Mouse (Mus musculus) natural killer cell, adult 2 months (primary cell): ENCODE data around the gene Spata45.

Experiments used
- DNase-seq, 2 experiments: peaks; one replicate each; pipeline ENCODE4 v3.0.0; 2022; ENCODE audit warnings: low spot score in 2 of 2

Spata45 gene

DNA sequence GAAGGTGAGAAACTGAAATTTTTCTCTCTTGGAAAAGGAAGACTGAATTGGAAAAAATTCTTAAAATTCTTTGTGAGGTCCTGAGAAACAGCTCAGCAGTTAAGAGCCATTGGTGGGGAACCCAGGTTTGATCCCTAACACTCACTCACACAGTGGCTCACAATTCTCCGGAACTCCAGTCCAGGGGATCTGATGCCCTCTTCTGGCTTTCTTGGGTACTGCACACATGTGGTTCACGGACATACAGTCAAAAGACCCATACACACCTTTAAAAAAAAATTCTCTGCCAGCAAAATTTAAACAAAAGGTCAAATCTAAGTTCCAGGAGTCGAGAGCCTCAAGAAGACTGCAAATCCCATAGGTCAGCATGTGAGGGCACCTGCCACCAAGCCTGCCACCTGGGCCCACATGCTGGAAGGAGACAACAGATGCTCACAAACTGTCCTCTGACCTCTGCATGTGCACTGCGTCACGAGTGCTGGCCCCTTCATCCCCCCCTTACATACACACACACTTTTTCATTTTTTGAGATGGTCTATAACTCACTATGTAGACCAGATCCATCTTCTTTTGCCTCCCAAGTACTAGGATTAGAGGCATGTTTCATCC is 48.6 kb downstream of the Spata45 start:
- DNase-seq, result peak in 1 of 2 experiments; percentile 44

- DNase-seq, result peak in 1 of 2 experiments; percentile 29
Observed at GRCm38 (mm10) chr1:191085597-191085996, 49.2 kb downstream of the Spata45 start.

DNA sequence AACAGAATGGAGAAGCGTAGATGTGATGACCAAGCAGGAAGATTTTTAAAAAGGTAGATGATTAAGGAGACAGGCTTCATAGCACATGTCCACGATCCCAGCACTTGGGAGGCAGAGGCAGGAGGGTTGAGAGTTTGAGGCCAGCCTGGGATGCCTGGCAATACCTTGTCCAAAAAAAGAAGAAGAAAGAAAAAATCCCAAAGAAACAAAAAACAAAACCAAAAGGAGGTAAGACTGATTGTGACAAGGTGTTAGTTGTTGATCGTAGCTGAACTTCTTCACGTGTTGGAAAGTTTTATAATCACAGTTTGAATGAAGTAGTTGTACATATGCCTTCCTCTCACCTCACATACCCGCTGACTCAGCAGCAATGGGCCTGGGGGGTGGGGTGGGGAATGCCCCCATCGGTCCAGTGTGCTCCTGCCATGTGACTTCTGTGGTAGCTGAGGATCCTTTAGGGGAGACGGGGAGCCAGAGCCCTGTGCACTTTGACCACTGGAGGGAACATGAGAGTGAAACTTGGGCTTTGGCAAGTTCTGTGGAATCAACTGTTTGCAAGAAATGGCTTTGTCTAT is 50.0 kb downstream of the Spata45 start:
- DNase-seq, result no peak

DNA sequence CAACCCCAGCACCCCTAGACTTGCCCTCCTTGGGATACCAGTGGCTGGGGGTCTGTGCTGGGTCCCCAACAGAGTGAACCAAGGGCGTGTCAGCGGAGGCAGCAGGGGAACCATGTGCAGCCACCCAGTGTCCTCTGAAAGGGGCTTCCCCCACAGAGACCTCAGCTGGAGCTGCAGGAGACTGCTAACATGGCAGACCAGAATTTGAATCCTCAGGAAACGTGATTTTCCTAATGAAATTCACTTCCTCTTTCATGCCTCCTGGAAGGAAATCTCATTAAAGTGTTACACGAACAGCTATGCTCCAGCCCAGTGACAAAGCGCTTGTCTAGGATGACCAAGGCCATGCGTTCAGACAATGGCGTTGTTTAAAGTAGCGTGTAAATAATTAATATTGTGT is 50.5 kb downstream of the Spata45 start:
- DNase-seq, result no peak

DNA sequence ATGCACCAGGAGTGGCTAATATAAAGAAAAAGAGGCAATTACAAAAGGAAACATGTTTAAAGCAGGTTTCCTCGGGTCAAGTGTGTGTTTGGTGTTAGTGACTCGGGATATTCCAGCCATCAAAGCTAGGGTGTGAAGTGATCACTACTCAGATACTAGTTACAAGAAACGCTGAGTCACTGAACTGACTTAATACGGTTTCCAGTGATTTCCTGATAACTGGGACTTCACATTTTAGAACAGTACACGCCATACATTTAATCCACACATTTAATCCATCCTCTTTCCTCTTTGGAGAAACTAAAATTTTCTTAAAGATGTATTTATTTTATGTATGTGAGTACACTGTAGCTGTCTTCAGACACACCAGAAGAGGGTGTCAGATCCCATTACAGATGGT is 51.5 kb downstream of the Spata45 start:
- DNase-seq, result no peak

- DNase-seq, result no peak
Observed at GRCm38 (mm10) chr1:191089355-191089754, 52.9 kb downstream of the Spata45 start.

DNA sequence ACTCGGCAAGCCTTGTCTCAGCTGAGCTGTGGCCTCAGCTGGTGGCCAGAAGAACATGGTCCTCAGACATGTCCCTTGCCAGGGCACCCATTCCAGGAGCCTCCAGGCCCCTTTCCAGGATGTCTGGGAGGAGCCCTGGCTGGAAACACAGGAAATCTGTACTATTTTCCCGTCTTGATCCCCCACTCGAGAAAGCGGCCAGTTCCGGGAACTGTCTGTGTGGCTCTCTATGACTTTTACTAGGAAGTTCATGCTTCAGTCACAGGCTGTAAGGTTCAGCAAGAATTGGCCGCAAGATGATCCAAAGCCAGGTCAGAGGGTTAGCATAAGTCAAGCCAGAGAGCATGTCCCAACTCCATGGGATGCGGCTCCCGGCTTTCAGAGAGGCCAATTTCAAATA is 55.6 kb downstream of the Spata45 start:
- DNase-seq, result no peak
